Mouse (Mus musculus) E14TG2a.4 (cell line): ENCODE results near the gene Rubcn.

Experiments
- H3K27me3 ChIP-seq: 2 replicates; pipeline ENCODE4 v1.6.1; 2014; ENCODE audit warnings: low read length, control low read depth; ENCODE audit not compliant: insufficient read depth
- H3K36me3 ChIP-seq: 2 replicates; pipeline ENCODE4 v1.6.1; 2014; ENCODE audit warnings: low read length, control low read depth; ENCODE audit not compliant: insufficient read depth
- H3K4me1 ChIP-seq: replicated peaks from 2 replicates; pipeline ENCODE4 v1.6.1; 2014; ENCODE audit warnings: low read depth, low read length, control low read depth
- H3K4me3 ChIP-seq: replicated peaks from 2 replicates; pipeline ENCODE4 v1.5.1; 2014; ENCODE audit warnings: mild to moderate bottlenecking, low read length
- H3K9me3 ChIP-seq: 2 replicates; pipeline ENCODE4 v1.6.1; 2014; ENCODE audit warnings: low read length, control low read depth
- CTCF ChIP-seq: conservative IDR thresholded peaks from 2 replicates; pipeline ENCODE4 v1.5.1; 2014; ENCODE audit warnings: low read length
- NANOG ChIP-seq: IDR thresholded peaks from 2 replicates; pipeline ENCODE4 v1.6.1; 2014; ENCODE audit warnings: borderline replicate concordance, low read length, mixed read lengths
- POU5F1 ChIP-seq: IDR thresholded peaks from 2 replicates; pipeline ENCODE4 v1.6.1; 2014; ENCODE audit warnings: low read length, borderline replicate concordance

Gene Rubcn

GRCm38 (mm10) chr16:32803901-32804300, 73.7 kb downstream of the Rubcn start:
- H3K9me3 ChIP-seq, result peaks cover 5% of the 10 kb centered on the region; the same call in 1 of the 2 replicates
- no peaks in the 10 kb centered on the region for H3K36me3 ChIP-seq
- H3K27me3 ChIP-seq, result no peaks in the 10 kb centered on the region
- no peak overlapping the region for H3K4me3 ChIP-seq
- H3K4me1 ChIP-seq, result peaks cover 82% of the 10 kb centered on the region
- TF ChIP-seq NANOG (no peak), POU5F1 (no peak), CTCF (no peak)

- Histone ChIP-seq H3K27me3 (no peaks in the 10 kb centered on the region), H3K36me3 (no peaks in the 10 kb centered on the region), H3K4me3 (no peak overlapping the region), H3K4me1 (peaks cover 87% of the 10 kb centered on the region), H3K9me3 (peaks cover 5% of the 10 kb centered on the region; the same call in 1 of the 2 replicates)
- TF ChIP-seq POU5F1 (no peak), CTCF (no peak), NANOG (no peak)
These were observed 74.2 kb downstream of the Rubcn start for GRCm38 (mm10) chr16:32803252-32803853.

GRCm38 (mm10) chr16:32797426-32797689, 80.2 kb downstream of the Rubcn start, which contains the start of gene Muc20:
Muc20 (minus strand) TSS chr16:32797435.
- no peaks in the 10 kb centered on the region for H3K36me3 ChIP-seq
- no peak within 1 kb of the TSS for H3K4me3 ChIP-seq
- no peaks in the 10 kb centered on the region for H3K9me3 ChIP-seq
- H3K27me3 ChIP-seq, result no peaks in the 10 kb centered on the region
- TF ChIP-seq NANOG, result no peak
- TF ChIP-seq CTCF, result no peak
- no peak for TF ChIP-seq POU5F1
- peaks cover 42% of the 10 kb centered on the region for H3K4me1 ChIP-seq

- no peaks in the 10 kb centered on the region for H3K27me3 ChIP-seq
- no peaks in the 10 kb centered on the region for H3K36me3 ChIP-seq
- no peak overlapping the region for H3K4me3 ChIP-seq
- H3K4me1 ChIP-seq, result peaks cover 38% of the 10 kb centered on the region
- no peaks in the 10 kb centered on the region for H3K9me3 ChIP-seq
- TF ChIP-seq CTCF (no peak), POU5F1 (no peak), NANOG (no peak)
These were observed 80.7 kb downstream of the Rubcn start for GRCm38 (mm10) chr16:32796676-32797425.

GRCm38 (mm10) chr16:32795177-32795576, 82.4 kb downstream of the Rubcn start:
- peaks cover 21% of the 10 kb centered on the region for H3K4me1 ChIP-seq
- no peak overlapping the region for H3K4me3 ChIP-seq
- H3K9me3 ChIP-seq, result no peaks in the 10 kb centered on the region
- no peaks in the 10 kb centered on the region for H3K36me3 ChIP-seq
- no peak for TF ChIP-seq POU5F1
- TF ChIP-seq CTCF, result no peak
- TF ChIP-seq NANOG, result no peak
- H3K27me3 ChIP-seq, result no peaks in the 10 kb centered on the region

GRCm38 (mm10) chr16:32790056-32790455, 87.5 kb downstream of the Rubcn start:
- Histone ChIP-seq H3K4me3 (no peak overlapping the region), H3K36me3 (no peaks in the 10 kb centered on the region), H3K4me1 (no peaks in the 10 kb centered on the region), H3K9me3 (peaks cover 7% of the 10 kb centered on the region; the same call in 1 of the 2 replicates), H3K27me3 (no peaks in the 10 kb centered on the region; the same call in 1 of the 2 replicates)
- TF ChIP-seq NANOG, result no peak
- TF ChIP-seq CTCF, result no peak
- no peak for TF ChIP-seq POU5F1

- Histone ChIP-seq H3K9me3 (peaks cover 7% of the 10 kb centered on the region; the same call in 1 of the 2 replicates), H3K27me3 (peaks cover 12% of the 10 kb centered on the region), H3K4me3 (no peak overlapping the region; the same call in 1 of the 2 replicates), H3K36me3 (no peaks in the 10 kb centered on the region), H3K4me1 (peaks cover 3% of the 10 kb centered on the region; the same call in 1 of the 2 replicates)
- TF ChIP-seq NANOG, result no peak
- no peak for TF ChIP-seq CTCF
- TF ChIP-seq POU5F1, result no peak
These were observed 92.7 kb downstream of the Rubcn start for GRCm38 (mm10) chr16:32784840-32785239.

- TF ChIP-seq CTCF (no peak), NANOG (no peak), POU5F1 (no peak)
- Histone ChIP-seq H3K4me1 (peaks cover 3% of the 10 kb centered on the region; the same call in 1 of the 2 replicates), H3K4me3 (no peak overlapping the region)
These were observed 94.1 kb downstream of the Rubcn start for GRCm38 (mm10) chr16:32783324-32784062.

More at GRCm38 (mm10) chr16:32783324-32784062, 94.1 kb downstream of the Rubcn start:
- Histone ChIP-seq H3K9me3 (peaks cover 3% of the 10 kb centered on the region; the same call in 1 of the 2 replicates), H3K27me3 (peaks cover 19% of the 10 kb centered on the region), H3K36me3 (no peaks in the 10 kb centered on the region)
